Mouse (Mus musculus): Measurements from ENCODE around the gene Ushbp1.

GRCm38 (mm10) chr8:71379008-71379407 lies 16.6 kb downstream of the Ushbp1 start:
- no peak for TF ChIP-seq CTCF (IDR thresholded peaks at IDR 0.05; ENCODE audit: low read depth, low read length)
- TF ChIP-seq GATA1 (IDR thresholded peaks at IDR 0.05; ENCODE audit: borderline replicate concordance, low read length), result no peak
- no peak for TF ChIP-seq POLR2AphosphoS5 (IDR thresholded peaks at IDR 0.05; ENCODE audit: insufficient replicate concordance, low read depth, low read length)
- TF ChIP-seq TAL1 (conservative IDR thresholded peaks at IDR 0.05; ENCODE audit: low read depth, low read length), result no peak

Data from G1E (cell line).